20 mouse cellular contexts compared by ENCODE assay signal in genomic region chr4:48198447-48198846, GRCm38 (mm10).
DNase-seq lines count a peak whose midpoint lies in the region; ATAC-seq lines count a peak whose summit lies in the region.
"Had no signal": no experiment of that assay in that cellular context is flagged by ENCODE, and none has a peak within 500 bp of the region (broad histone marks: within the 10 kb centered on the region; RNA-seq: fewer than 3 reads in every experiment).

No protein-coding gene starts in this region.

- intact Hi-C loops in heart, postnatal 14 days (cut with DNase I) = no loop called here

- H3K9me3 ChIP-seq in forebrain, embryonic 14.5 days (replicated peaks; ENCODE audit: control insufficient read depth, low read length) = no peaks in the 10 kb centered on the region
- H3K9me3 ChIP-seq: embryonic facial prominence, embryonic 10.5 days; embryonic facial prominence, embryonic 12.5 days; forebrain, embryonic 13.5 days had no signal

- DNase-seq in heart, adult 11 months = peak; percentile 68
- no peak for DNase-seq in heart, postnatal 14 days
- DNase-seq in forebrain, embryonic 14.5 days (ENCODE audit: low spot score) = no peak
- DNase-seq: adrenal gland, adult 8-10 months; adrenal gland, postnatal 14 days; adrenal gland, postnatal 36 days; cerebellum, adult 11-12 months; cerebellum, adult 2 months; cerebellum, adult 9-10 months; cerebellum, postnatal 10 days; cerebellum, postnatal 25 days had no signal

- H3K4me1 ChIP-seq in forebrain, embryonic 14.5 days (ENCODE audit: control insufficient read depth, insufficient read depth, low read length) = no peaks in the 10 kb centered on the region
- H3K4me1 ChIP-seq: embryonic facial prominence, embryonic 10.5 days; embryonic facial prominence, embryonic 12.5 days; forebrain, embryonic 13.5 days had no signal

- no peaks in the 10 kb centered on the region for H3K27me3 ChIP-seq in forebrain, embryonic 14.5 days (replicated peaks; ENCODE audit: control insufficient read depth, insufficient read depth, low read length)
- H3K27me3 ChIP-seq: CH12.LX; embryonic facial prominence, embryonic 12.5 days; forebrain, embryonic 13.5 days; Patski had no signal

- H3K27ac ChIP-seq in forebrain, embryonic 14.5 days (ENCODE audit: low read depth, low read length) = no peak overlapping the region
- H3K27ac ChIP-seq: embryonic facial prominence, embryonic 10.5 days; embryonic facial prominence, embryonic 12.5 days; forebrain, embryonic 13.5 days had no signal

- H3K9ac ChIP-seq in forebrain, embryonic 14.5 days (ENCODE audit: low read length) = no peak overlapping the region
- H3K9ac ChIP-seq: embryonic facial prominence, embryonic 12.5 days; forebrain, embryonic 13.5 days had no signal

- WGBS in forebrain, embryonic 14.5 days = 80% methylated on average over 8 of the region's 8 CpGs

- peaks cover 22% of the 10 kb centered on the region for H3K36me3 ChIP-seq in forebrain, embryonic 14.5 days (ENCODE audit: control insufficient read depth, insufficient read depth, low read length)

- 0 out of 2 replicates have a peak, but pooled peaks have one; percentile 20 for ATAC-seq in megakaryocyte progenitor cell, adult 5-6 weeks (replicated peaks; ENCODE audit: poor library complexity)
- ATAC-seq in frontal cortex, adult (ENCODE audit: low TSS enrichment) = no peak
- no peak for ATAC-seq in forebrain, embryonic 14.5 days
- ATAC-seq: activated CD4-positive, CD25-positive, alpha-beta regulatory T cell, adult 4 months; forebrain, embryonic 13.5 days; forebrain, embryonic 16.5 days; Patski had no signal

- no peak overlapping the region for H3K4me2 ChIP-seq in forebrain, embryonic 14.5 days (ENCODE audit: low read length)
- H3K4me2 ChIP-seq: embryonic facial prominence, embryonic 12.5 days; forebrain, embryonic 13.5 days had no signal

- no peak overlapping the region for H3K4me3 ChIP-seq in forebrain, embryonic 14.5 days (ENCODE audit: low read depth, low read length)
- H3K4me3 ChIP-seq: embryonic facial prominence, embryonic 10.5 days; embryonic facial prominence, embryonic 12.5 days; forebrain, embryonic 13.5 days had no signal
